Mouse (Mus musculus) heart, postnatal 0 days (tissue): ENCODE measurements around the gene Wwox. TPM values are rescaled to one million over a fixed set of nuclear protein-coding genes. Genes with fewer than 3 reads are reported as not detected.

ENCODE experiments used
- ATAC-seq: fragments of 200-750 bp; cut with Nextera tagmentation; 2 replicates; pipeline ENCODE4 v1.8.0; 2017; ENCODE audit warnings: low read depth, moderate number of reproducible peaks, moderate library complexity; ENCODE audit not compliant: insufficient read depth
- DNase-seq: peaks from one replicate; pipeline ENCODE4 v3.0.0-alpha.2; 2016; ENCODE audit warnings: low spot score
- H3K27ac ChIP-seq: fragments of 300-500 bp; sonication (generic); 2 replicates; pipeline ENCODE4 v1.5.1; 2014; ENCODE audit warnings: low read depth, mild to moderate bottlenecking
- H3K27me3 ChIP-seq: fragments of 300-500 bp; sonication (generic); 2 replicates; pipeline ENCODE4 v1.6.1; 2014; ENCODE audit warnings: low read length, mixed read lengths; ENCODE audit not compliant: control insufficient read depth, insufficient read depth
- H3K36me3 ChIP-seq: fragments of 300-500 bp; sonication (generic); replicated peaks from 2 replicates; pipeline ENCODE4 v1.6.1; 2014; ENCODE audit warnings: low read length, mixed read lengths; ENCODE audit not compliant: control insufficient read depth, insufficient read depth
- H3K4me1 ChIP-seq: fragments of 300-500 bp; sonication (generic); 2 replicates; pipeline ENCODE4 v1.6.1; 2014; ENCODE audit warnings: antibody characterized with exemption; ENCODE audit not compliant: control insufficient read depth, insufficient read depth
- H3K4me2 ChIP-seq: fragments of 300-500 bp; sonication (generic); 2 replicates; pipeline ENCODE4 v1.6.1; 2014; ENCODE audit warnings: low read depth, mild to moderate bottlenecking, low read length, moderate library complexity
- H3K4me3 ChIP-seq: fragments of 300-500 bp; sonication (generic); 2 replicates; pipeline ENCODE4 v1.5.1; 2014; ENCODE audit warnings: low read depth, low read length
- H3K9ac ChIP-seq: fragments of 300-500 bp; sonication (generic); replicated peaks from 2 replicates; pipeline ENCODE4 v1.6.1; 2014; ENCODE audit warnings: low read depth, low read length, mixed read lengths
- H3K9me3 ChIP-seq: fragments of 300-500 bp; sonication (generic); replicated peaks from 2 replicates; pipeline ENCODE4 v1.6.1; 2016; ENCODE audit warnings: low read length; ENCODE audit not compliant: control insufficient read depth
- CTCF ChIP-seq: IDR thresholded peaks from 2 replicates; pipeline ENCODE4 v1.5.1; 2016; ENCODE audit warnings: antibody characterized with exemption, control low read depth, low read depth
- EP300 ChIP-seq: IDR thresholded peaks from 2 replicates; pipeline ENCODE4 v1.6.1; 2016; ENCODE audit warnings: antibody characterized with exemption, low read depth
- WGBS: fragments of 180-500 bp; shearing (Covaris S2); extraction: QIAGEN DNeasy Blood & Tissue Kit; methylation state at CpG from one replicate; pipeline ENCODE4 v1.1.7; 2014; 5-methylcytosine and 5-hydroxymethylcytosine counted together
- polyA plus RNA-seq: library from polyadenylated mRNA; unstranded; fragments of >200 nt; fragmentation: Nextera tagmentation; extraction: Ambion mirVana; gene quantifications from 2 replicates; pipeline ENCODE4 v1.2.1, GENCODE M21; 2015
- total RNA-seq: library from RNA; depleted of rRNA; stranded (reverse); fragments of >200 nt; gene quantifications from 2 replicates; pipeline ENCODE4 v1.2.3, GENCODE M21; 2014; ENCODE audit warnings: low replicate concordance

Wwox gene
- total and polyA plus RNA-seq, 2 experiments from 2014 or later: 7.5 to 9.6 TPM

- ATAC-seq: no peak
These were observed 687.2 kb downstream of the Wwox start for GRCm38 (mm10) chr8:115126674-115127073.

GRCm38 (mm10) chr8:115129307-115129706 is 689.9 kb downstream of the Wwox start:
- no peak for DNase-seq
- no peak for ATAC-seq
- TF ChIP-seq CTCF (no peak), EP300 (no peak)
- Histone ChIP-seq H3K9me3 (peaks cover 3% of the 10 kb centered on the region; the same call in 1 of the 2 replicates), H3K4me3 (no peak overlapping the region), H3K4me2 (no peak overlapping the region), H3K36me3 (no peaks in the 10 kb centered on the region), H3K4me1 (no peaks in the 10 kb centered on the region), H3K9ac (no peak overlapping the region), H3K27me3 (no peaks in the 10 kb centered on the region), H3K27ac (no peak overlapping the region)
- 95% methylated on average over 4 of the region's 4 CpGs for WGBS

More at GRCm38 (mm10) chr8:115126674-115127073, 687.2 kb downstream of the Wwox start:
- Histone ChIP-seq H3K4me1 (no peaks in the 10 kb centered on the region), H3K9ac (no peak overlapping the region), H3K4me2 (no peak overlapping the region), H3K36me3 (no peaks in the 10 kb centered on the region), H3K4me3 (no peak overlapping the region), H3K9me3 (peaks cover 3% of the 10 kb centered on the region; the same call in 1 of the 2 replicates), H3K27me3 (no peaks in the 10 kb centered on the region), H3K27ac (no peak overlapping the region)
- TF ChIP-seq EP300 (no peak), CTCF (no peak)
- 88% methylated on average over 5 of the region's 5 CpGs for whole genome bisulfite sequencing
- DNase-seq: no peak

- Histone ChIP-seq H3K9ac (no peak overlapping the region), H3K27me3 (no peaks in the 10 kb centered on the region), H3K36me3 (no peaks in the 10 kb centered on the region), H3K27ac (no peak overlapping the region), H3K4me2 (no peak overlapping the region), H3K9me3 (peaks cover 3% of the 10 kb centered on the region; the same call in 1 of the 2 replicates), H3K4me1 (no peaks in the 10 kb centered on the region), H3K4me3 (no peak overlapping the region)
- no peak for TF ChIP-seq CTCF
- no peak for TF ChIP-seq EP300
- ATAC-seq (no peak), DNase-seq (no peak)
- 63% methylated on average over 17 of the region's 17 CpGs for WGBS
These were observed 693.7 kb downstream of the Wwox start for GRCm38 (mm10) chr8:115133119-115133518.

- no peaks in the 10 kb centered on the region for H3K27me3 ChIP-seq
- H3K9me3 ChIP-seq: peaks cover 3% of the 10 kb centered on the region; the same call in 1 of the 2 replicates
- 68% methylated on average over 7 of the region's 7 CpGs for WGBS
- H3K36me3 ChIP-seq: no peaks in the 10 kb centered on the region
- H3K4me1 ChIP-seq: no peaks in the 10 kb centered on the region
- H3K4me2 ChIP-seq: no peak overlapping the region
- ATAC-seq (no peak), DNase-seq (no peak)
- no peak overlapping the region for H3K4me3 ChIP-seq
- no peak overlapping the region for H3K27ac ChIP-seq
- H3K9ac ChIP-seq: no peak overlapping the region
- TF ChIP-seq CTCF (no peak), EP300 (no peak)
These were observed 694.3 kb downstream of the Wwox start for GRCm38 (mm10) chr8:115133711-115134218.

- no peaks in the 10 kb centered on the region for H3K27me3 ChIP-seq
- H3K4me1 ChIP-seq: no peaks in the 10 kb centered on the region
- DNase-seq (no peak), ATAC-seq (no peak)
- TF ChIP-seq EP300 (no peak), CTCF (no peak)
- no peak overlapping the region for H3K4me2 ChIP-seq
- no peak overlapping the region for H3K4me3 ChIP-seq
- no peaks in the 10 kb centered on the region for H3K9me3 ChIP-seq
- H3K36me3 ChIP-seq: no peaks in the 10 kb centered on the region
- H3K9ac ChIP-seq: no peak overlapping the region
- no peak overlapping the region for H3K27ac ChIP-seq
- WGBS: 87% methylated on average over 10 of the region's 10 CpGs
These were observed 697.4 kb downstream of the Wwox start for GRCm38 (mm10) chr8:115136888-115137287.

- WGBS: 88% methylated on average over 8 of the region's 8 CpGs
- Histone ChIP-seq H3K27ac (no peak overlapping the region), H3K4me3 (no peak overlapping the region), H3K9ac (no peak overlapping the region), H3K36me3 (no peaks in the 10 kb centered on the region), H3K4me2 (no peak overlapping the region), H3K4me1 (no peaks in the 10 kb centered on the region), H3K9me3 (no peaks in the 10 kb centered on the region), H3K27me3 (no peaks in the 10 kb centered on the region)
- ATAC-seq (no peak), DNase-seq (no peak)
- no peak for TF ChIP-seq CTCF
- TF ChIP-seq EP300: no peak
These were observed 702.2 kb downstream of the Wwox start for GRCm38 (mm10) chr8:115141614-115142013.
